Mouse (Mus musculus) midbrain, postnatal 0 days (tissue): ENCODE results near the gene Prkce. TPM values are rescaled to one million over a fixed set of nuclear protein-coding genes. Genes with fewer than 3 reads are reported as not detected.

Experiments used
- ATAC-seq: fragments of 200-750 bp; cut with Nextera tagmentation; 2 replicates; pipeline ENCODE4 v1.8.0; 2017; ENCODE audit warnings: moderate number of reproducible peaks, mild to moderate bottlenecking, moderate TSS enrichment, moderate library complexity; ENCODE audit not compliant: low FRiP score
- DNase-seq: peaks from one replicate; pipeline ENCODE4 v3.0.0-alpha.2; 2015; ENCODE audit warnings: low spot score
- H3K27ac ChIP-seq: fragments of 300-500 bp; sonication (generic); 2 replicates; pipeline ENCODE4 v1.5.1; 2014; ENCODE audit warnings: low read depth, mild to moderate bottlenecking, low read length, mixed read lengths
- H3K27me3 ChIP-seq: fragments of 300-500 bp; sonication (generic); 2 replicates; pipeline ENCODE4 v1.6.1; 2014; ENCODE audit warnings: low read length, control low read depth, mixed read lengths; ENCODE audit not compliant: insufficient read depth
- H3K36me3 ChIP-seq: fragments of 300-500 bp; sonication (generic); 2 replicates; pipeline ENCODE4 v1.6.1; 2014; ENCODE audit warnings: low read length, control low read depth, mixed read lengths; ENCODE audit not compliant: insufficient read depth
- H3K4me1 ChIP-seq: fragments of 300-500 bp; sonication (generic); 2 replicates; pipeline ENCODE4 v1.6.1; 2014; ENCODE audit warnings: mild to moderate bottlenecking, control low read depth, antibody characterized with exemption, low read length, mixed read lengths; ENCODE audit not compliant: insufficient read depth
- H3K4me2 ChIP-seq: fragments of 300-500 bp; sonication (generic); 2 replicates; pipeline ENCODE4 v1.6.1; 2014; ENCODE audit warnings: low read depth, mild to moderate bottlenecking, low read length, mixed read lengths; ENCODE audit not compliant: poor library complexity, severe bottlenecking
- H3K4me3 ChIP-seq: fragments of 300-500 bp; sonication (generic); 2 replicates; pipeline ENCODE4 v1.5.1; 2014; ENCODE audit warnings: low read depth, mild to moderate bottlenecking, low read length, moderate library complexity
- H3K9ac ChIP-seq: fragments of 300-500 bp; sonication (generic); replicated peaks from 2 replicates; pipeline ENCODE4 v1.6.1; 2014; ENCODE audit warnings: mild to moderate bottlenecking, low read length, moderate library complexity, mixed read lengths; ENCODE audit not compliant: poor library complexity, severe bottlenecking
- H3K9me3 ChIP-seq: fragments of 300-500 bp; sonication (generic); 2 replicates; pipeline ENCODE4 v1.6.1; 2016; ENCODE audit warnings: low read length, control low read depth
- CTCF ChIP-seq: IDR thresholded peaks from 2 replicates; pipeline ENCODE4 v1.5.1; 2016; ENCODE audit warnings: antibody characterized with exemption, mild to moderate bottlenecking
- WGBS: fragments of 180-500 bp; shearing (Covaris S2); extraction: QIAGEN DNeasy Blood & Tissue Kit; methylation state at CpG from one replicate; pipeline ENCODE4 v1.1.7; 2014; 5-methylcytosine and 5-hydroxymethylcytosine counted together
- polyA plus RNA-seq: library from polyadenylated mRNA; unstranded; fragments of >200 nt; fragmentation: Nextera tagmentation; extraction: Ambion mirVana; gene quantifications from 2 replicates; pipeline ENCODE4 v1.2.1, GENCODE M21; 2015
- total RNA-seq: library from RNA; depleted of rRNA; stranded (reverse); fragments of >200 nt; gene quantifications from 2 replicates; pipeline ENCODE4 v1.2.3, GENCODE M21; 2014

Prkce gene
- total and polyA plus RNA-seq, 2 experiments from 2014 or later, result 61.0 to 64.5 TPM

DNA sequence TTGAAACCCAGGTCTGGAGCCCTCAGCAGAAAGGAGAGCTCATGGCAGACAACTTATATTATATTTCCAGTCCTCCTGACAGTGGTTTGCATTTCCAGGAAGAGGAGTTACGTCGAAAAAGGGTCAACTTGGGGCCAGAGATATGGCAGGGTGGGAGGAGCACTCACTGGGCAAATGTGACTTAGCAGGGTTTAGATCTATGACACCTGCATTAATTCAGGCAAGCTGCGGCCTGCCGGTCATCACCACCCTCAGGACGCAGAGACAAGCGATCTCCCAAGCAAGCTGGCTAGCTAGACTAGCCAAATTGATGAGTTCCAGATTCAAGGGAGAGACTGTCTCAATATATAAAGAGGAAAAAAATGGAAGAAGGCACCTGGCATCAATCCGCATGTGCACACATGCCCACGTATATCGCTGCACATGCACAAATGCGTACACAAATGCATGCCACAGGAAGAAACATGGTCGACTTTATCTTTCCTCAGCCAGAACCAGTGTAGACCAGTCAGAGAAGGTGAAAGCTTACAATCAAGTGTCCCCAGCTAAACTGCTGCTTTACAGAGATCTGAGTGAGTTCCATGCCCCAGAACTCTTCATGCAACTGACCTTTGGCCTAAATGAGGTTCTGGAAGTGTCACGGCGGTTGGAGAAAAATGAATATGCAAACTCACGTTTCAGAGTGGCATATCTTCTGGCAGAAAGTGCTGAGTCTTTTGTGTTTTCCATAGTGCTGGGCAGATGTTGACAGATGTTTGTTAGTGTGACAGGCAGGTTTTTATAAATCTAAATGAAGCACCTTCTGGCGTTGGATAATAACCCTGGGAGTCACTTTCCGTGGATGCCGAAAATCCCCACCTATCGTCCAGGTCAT lies 216.4 kb downstream of the Prkce start:
- DNase-seq (no peak), ATAC-seq (no peak)
- H3K9me3 ChIP-seq, result no peaks in the 10 kb centered on the region
- H3K9ac ChIP-seq, result no peak overlapping the region
- H3K27me3 ChIP-seq, result no peaks in the 10 kb centered on the region
- WGBS, result 88% methylated on average over 18 of the region's 18 CpGs
- H3K36me3 ChIP-seq, result no peaks in the 10 kb centered on the region
- H3K27ac ChIP-seq, result no peak overlapping the region
- no peak overlapping the region for H3K4me2 ChIP-seq
- no peak for TF ChIP-seq CTCF
- peaks cover 9% of the 10 kb centered on the region; the same call in 1 of the 2 replicates for H3K4me1 ChIP-seq
- H3K4me3 ChIP-seq, result no peak overlapping the region

DNA sequence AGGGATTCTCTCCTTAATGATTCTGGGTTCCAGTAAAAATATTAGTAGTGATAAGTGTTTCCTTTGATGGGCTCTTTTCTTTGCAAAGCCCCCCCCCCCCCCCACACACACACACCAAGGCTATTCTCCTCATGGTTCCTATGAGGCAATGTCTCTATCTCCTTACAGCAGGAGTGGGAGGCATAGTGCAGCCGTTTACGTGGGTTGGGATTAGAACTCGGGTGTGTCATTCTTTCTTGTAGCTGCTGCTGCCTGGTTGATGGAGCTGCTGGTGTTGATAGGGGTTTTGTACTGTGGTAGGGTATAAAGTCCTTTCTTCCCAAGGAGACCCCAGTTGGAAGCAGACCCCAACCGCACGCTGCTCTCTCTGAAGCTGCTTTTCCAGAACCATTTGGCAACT lies 224.9 kb downstream of the Prkce start:
- Histone ChIP-seq H3K9me3 (no peaks in the 10 kb centered on the region), H3K4me2 (no peak overlapping the region), H3K27me3 (no peaks in the 10 kb centered on the region), H3K4me3 (no peak overlapping the region), H3K4me1 (no peaks in the 10 kb centered on the region; the same call in 1 of the 2 replicates), H3K36me3 (no peaks in the 10 kb centered on the region), H3K9ac (no peak overlapping the region), H3K27ac (no peak overlapping the region)
- WGBS, result 90% methylated on average over 5 of the region's 5 CpGs
- no peak for TF ChIP-seq CTCF
- no peak for DNase-seq
- ATAC-seq, result no peak

DNA sequence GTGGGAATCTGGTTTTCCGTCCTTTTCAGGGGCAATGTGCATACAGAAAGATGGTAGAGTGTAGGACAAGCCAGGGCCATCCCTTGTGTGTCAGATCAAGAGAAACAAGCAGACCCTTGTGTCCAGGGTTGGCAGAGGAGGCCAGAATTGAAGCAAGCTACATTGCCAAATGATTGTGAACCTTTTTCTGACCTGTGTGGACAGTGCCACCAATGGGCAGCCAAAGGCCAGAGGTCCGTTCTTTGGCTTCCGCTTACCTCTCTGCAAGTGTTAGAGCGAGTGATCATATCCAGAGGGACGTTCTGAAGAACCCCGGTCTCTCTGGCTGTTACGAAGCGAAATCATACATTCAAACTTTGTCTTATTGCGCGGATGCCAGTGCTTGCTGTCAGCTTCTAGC lies 225.6 kb downstream of the Prkce start:
- DNase-seq, result no peak
- no peak for ATAC-seq
- H3K4me3 ChIP-seq, result no peak overlapping the region
- H3K9me3 ChIP-seq, result no peaks in the 10 kb centered on the region
- no peaks in the 10 kb centered on the region for H3K27me3 ChIP-seq
- no peaks in the 10 kb centered on the region; the same call in 1 of the 2 replicates for H3K4me1 ChIP-seq
- H3K27ac ChIP-seq, result no peak overlapping the region
- no peak overlapping the region for H3K4me2 ChIP-seq
- no peaks in the 10 kb centered on the region for H3K36me3 ChIP-seq
- 97% methylated on average over 10 of the region's 10 CpGs for WGBS
- no peak for TF ChIP-seq CTCF
- H3K9ac ChIP-seq, result no peak overlapping the region

DNA sequence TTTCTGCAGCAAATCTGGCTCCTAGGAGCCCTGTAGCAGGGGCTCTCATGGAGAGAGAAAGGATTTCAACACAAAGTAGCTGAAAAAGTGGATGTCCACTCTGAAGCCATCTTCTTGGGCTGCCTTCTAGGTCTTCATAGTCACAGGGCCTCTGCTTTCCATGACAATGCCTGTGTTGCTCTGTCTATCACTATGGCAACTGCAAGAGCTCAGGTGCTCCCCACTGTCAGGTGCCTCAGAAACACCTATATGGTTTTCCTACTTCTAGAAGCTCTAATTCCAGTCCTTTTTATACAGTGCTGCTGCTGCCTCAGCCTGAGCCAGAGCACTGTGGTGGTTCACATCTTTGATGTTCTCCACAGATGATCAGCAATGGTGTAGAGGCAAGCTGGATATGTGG lies 229.5 kb downstream of the Prkce start:
- Histone ChIP-seq H3K27me3 (no peaks in the 10 kb centered on the region), H3K36me3 (no peaks in the 10 kb centered on the region), H3K4me3 (no peak overlapping the region), H3K4me2 (no peak overlapping the region), H3K9ac (no peak overlapping the region), H3K9me3 (no peaks in the 10 kb centered on the region), H3K27ac (no peak overlapping the region), H3K4me1 (no peaks in the 10 kb centered on the region; the same call in 1 of the 2 replicates)
- ATAC-seq (no peak), DNase-seq (no peak)
- no peak for TF ChIP-seq CTCF

DNA sequence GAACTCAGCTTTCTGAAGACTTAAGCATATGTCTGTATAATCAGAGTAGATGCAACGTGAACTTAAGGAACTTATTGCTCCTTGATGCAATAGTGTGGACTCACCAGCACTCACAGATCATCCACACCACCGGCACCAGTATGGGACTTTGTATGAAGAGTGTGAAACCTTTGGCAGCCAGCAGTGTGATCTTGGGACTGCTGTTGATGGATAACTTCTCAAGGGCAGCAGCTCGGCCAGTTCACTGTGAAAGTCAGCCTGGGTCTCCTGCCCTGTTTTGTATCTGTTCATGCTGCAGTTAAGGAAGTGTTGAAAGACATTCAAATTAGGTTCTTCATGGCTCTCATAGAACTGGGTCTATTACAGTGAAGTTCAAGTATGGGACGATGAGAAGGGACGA lies 230.1 kb downstream of the Prkce start:
- no peak overlapping the region for H3K4me3 ChIP-seq

DNA sequence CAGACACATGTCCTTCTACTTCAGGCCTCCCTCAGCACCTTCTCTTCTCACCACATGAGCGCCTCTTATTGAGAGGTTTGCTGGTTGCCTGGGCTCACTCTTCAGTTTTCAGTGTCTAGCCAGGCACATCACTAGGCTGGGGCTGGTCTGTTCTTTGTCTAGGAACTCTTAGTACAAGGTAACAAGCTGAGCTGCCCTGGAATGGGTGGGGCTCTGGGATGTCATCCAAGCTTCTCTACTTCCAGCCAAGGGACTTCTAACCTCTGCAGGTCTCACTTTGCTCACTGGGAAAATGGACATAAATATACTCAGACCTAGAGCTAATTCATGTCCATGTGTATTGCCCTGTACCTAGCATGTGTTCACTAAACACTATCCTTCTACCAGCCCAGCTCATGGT lies 230.6 kb downstream of the Prkce start:
- no peaks in the 10 kb centered on the region for H3K27me3 ChIP-seq
- H3K9ac ChIP-seq, result no peak overlapping the region
- H3K36me3 ChIP-seq, result no peaks in the 10 kb centered on the region
- WGBS, result 88% methylated on average over 1 of the region's 1 CpGs
- no peak for DNase-seq
- no peak for ATAC-seq
- H3K27ac ChIP-seq, result no peak overlapping the region
- H3K4me3 ChIP-seq, result no peak overlapping the region
- H3K4me2 ChIP-seq, result no peak overlapping the region
- TF ChIP-seq CTCF, result no peak
- H3K9me3 ChIP-seq, result no peaks in the 10 kb centered on the region
- no peaks in the 10 kb centered on the region; the same call in 1 of the 2 replicates for H3K4me1 ChIP-seq

More for the DNA sequence above, 230.1 kb downstream of the Prkce start:
- Histone ChIP-seq H3K36me3 (no peaks in the 10 kb centered on the region), H3K9me3 (no peaks in the 10 kb centered on the region), H3K4me1 (no peaks in the 10 kb centered on the region; the same call in 1 of the 2 replicates), H3K27me3 (no peaks in the 10 kb centered on the region), H3K27ac (no peak overlapping the region), H3K9ac (no peak overlapping the region), H3K4me2 (no peak overlapping the region)
- no peak for TF ChIP-seq CTCF
- ATAC-seq (no peak), DNase-seq (no peak)
- WGBS, result 90% methylated on average over 5 of the region's 5 CpGs
